Mouse (Mus musculus) B cell, adult 2 months (primary cell): ENCODE measurements around the gene Uspl1.

Experiments used
- DNase-seq, 2 experiments: peaks; one replicate each; pipeline ENCODE4 v3.0.0; 2022

Uspl1 gene

DNA sequence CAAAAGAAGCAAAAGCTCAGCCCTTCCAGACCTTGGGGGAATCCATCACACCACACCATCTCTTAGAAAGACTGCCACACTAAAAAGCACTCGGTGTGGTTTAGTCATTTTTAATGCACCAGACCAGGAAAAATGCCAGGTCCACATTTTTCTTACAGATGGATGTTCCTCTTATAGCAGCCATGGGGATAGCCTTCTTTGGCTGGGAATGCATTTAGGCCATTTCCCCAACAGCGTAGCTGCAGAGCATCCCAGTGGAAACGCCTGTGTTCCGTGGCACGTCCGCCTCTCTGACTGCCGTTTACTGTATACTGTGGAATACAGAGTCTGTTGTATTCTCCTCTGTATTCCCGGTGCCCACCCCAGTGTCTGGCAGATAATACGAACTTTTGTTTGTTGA, 15.3 kb upstream of the Uspl1 start:
- DNase-seq = no peak

- no peak for DNase-seq
Measured at GRCm38 (mm10) chr5:149170841-149171588, 13.1 kb upstream of the Uspl1 start.

DNA sequence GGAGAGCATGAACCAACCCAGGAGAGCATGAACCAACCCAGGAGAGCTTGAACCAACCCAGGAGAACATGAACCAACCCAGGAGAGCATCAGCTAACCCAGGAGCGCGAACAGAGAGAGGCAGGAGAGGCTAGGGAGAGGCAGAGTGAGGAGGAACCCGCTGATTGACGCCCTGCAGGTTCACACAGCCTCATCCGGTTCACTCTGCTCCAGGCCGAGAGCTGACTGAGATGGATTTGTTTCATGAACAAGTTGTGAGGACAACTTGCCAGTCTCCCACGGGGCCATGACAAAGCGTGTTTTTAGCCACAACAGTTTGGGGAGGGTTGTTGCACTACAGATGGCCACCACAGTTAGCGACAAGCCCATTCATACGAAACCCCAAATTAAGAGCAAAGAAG, 11.9 kb upstream of the Uspl1 start:
- no peak for DNase-seq

DNA sequence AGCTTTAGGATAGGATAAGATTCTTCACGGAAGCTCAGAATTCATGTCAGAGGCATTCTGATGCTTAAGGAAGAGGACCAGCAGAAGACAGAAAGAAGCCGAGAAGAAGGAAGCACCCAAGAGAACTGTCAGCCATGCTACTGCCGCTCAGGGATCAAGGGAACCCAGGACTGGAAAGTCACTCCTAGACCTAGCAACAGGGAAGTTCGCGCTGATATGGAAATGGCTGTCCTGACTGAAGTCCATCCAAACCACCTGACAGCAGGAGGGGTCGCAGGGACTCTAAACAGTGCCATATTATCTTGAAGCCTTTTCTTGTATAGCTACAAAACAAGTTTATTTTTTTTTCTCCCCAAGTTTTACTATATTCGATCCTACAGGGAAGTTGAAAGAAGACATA, 9.6 kb upstream of the Uspl1 start:
- DNase-seq = no peak

DNA sequence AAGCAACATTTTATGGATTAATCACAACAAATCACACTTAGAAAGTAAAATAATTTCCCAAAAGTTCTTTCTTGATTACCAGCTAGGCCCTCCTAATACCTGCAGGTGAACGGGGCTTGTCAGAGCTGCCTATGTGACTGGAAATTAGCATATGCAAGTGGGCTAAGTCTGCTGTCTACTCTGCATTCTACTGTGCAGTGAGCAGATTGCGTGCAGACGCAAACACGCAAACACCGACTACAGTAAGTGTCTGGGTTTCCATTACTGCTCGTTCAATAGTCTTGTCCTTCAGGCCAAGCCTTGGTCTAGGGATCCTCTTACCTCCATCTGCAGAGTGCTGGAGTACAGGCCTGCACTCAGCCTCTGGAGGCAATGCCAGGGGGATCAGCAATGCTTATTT, 8.4 kb upstream of the Uspl1 start:
- no peak for DNase-seq

DNA sequence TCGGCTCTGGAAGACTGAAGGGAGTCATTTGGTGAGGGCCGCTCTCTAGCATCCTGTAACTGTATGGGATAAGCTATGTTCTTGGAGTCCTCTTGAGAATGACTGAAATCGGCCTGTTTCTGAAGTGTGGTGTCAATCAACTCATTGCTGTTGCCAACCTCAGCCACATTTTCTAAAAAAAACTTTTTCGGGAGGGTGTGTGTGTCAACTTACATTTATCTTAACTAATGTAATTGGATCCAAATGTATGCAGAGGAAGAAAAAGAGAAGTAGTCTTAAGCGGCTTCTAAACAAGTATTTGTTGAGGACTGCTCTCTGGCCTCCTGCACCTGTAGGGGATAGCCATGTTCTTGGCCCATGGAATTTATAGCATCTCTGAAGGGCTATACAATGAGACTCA, 6.1 kb upstream of the Uspl1 start:
- DNase-seq = no peak

DNA sequence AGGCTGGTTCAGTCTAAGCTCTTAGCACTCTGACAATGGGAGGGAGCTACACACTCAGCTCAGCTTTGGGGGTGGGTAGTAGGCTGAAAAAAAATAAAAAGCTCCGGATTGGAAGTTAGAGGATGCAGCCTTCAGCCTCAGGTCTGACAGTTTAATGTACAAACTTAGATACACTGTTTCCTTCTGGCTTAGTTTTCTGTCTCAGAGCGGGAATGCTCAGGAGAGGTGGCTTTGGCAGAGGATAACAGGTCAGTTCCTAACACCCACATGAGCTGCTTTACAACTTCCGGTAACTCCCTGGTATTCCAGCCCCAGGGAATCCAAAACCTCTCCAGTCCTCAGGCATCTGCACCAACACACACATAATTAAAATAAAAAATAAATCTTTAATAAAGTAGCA, 4.3 kb upstream of the Uspl1 start:
- no peak for DNase-seq

DNA sequence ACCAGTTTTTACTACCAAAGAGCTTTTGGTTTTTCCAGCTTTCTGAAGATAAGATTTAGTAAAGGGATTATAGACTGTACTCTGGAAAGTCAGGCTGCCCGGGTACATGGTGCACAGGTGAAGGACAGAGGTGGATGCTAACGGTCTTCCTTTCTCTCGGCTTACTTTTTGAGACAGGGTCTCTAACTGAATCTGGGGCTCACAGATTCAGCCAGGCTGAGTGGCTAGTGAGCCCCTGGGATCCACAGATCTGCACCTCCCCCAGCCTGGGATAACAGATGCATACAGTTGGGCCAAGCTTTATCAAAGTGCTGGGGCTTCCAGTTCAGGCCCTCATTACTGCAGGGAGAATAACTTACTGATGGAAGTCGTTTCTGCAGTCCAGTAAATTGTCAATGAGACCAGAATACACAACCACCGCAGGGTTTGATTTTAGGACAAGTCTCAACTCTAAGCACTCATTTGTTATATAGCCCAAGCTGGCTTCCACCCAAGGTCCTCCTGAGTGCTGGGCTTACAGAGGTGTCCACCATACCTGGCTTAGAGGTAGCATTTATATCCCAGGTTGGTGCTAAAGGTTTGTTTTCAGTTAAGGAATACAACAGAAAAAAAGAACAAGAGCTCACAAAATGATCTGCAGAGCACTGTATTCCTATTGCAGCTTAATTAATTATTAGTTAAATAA, 1.8 kb upstream of the Uspl1 start:
- DNase-seq = no peak

DNA sequence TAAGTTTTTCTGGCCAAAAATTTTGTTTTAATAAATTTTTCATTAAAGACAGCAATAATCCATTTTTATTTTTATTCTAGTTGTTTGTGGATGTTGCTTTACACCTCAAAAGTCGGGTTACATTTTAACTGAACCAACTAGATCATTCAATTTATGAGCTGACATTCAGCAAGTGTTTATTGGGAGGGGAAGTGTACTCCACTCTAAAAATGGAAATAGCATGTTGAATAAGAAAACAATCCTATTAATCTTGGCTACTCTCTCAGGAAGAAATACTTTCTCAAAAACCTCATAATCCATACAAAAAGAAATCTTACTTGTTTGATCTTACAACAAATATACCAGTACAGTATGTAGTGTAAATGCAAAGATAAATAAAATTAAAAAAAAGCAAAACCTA, 1.0 kb upstream of the Uspl1 start:
- DNase-seq = no peak

- no peak for DNase-seq
Measured at GRCm38 (mm10) chr5:149183721-149184103, 438 bp upstream of the Uspl1 start.

- DNase-seq = no peak
Measured at GRCm38 (mm10) chr5:149184844-149185186, 665 bp downstream of the Uspl1 start.

GRCm38 (mm10) chr5:149185806-149186205, 1.7 kb downstream of the Uspl1 start:
- DNase-seq = no peak

DNA sequence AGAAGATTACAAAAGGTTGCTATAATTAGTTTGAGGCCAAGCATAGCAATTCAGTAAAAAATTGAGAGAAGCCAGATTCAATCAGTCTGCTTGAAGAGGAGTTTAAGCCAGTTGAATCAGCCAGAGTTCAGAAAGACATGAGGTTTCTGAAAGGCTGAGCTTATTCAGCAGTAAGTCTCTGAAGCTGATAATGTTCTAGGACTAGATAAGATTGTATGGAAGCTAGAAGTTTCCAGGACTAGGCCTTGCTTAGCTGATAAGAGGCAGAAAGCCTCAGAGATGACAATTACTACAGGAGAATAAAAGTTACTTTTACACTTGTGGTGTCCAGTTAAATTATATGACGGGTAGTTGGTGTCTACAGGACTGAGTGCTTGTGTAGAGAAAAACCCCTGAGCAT, 6.0 kb downstream of the Uspl1 start:
- DNase-seq = no peak

DNA sequence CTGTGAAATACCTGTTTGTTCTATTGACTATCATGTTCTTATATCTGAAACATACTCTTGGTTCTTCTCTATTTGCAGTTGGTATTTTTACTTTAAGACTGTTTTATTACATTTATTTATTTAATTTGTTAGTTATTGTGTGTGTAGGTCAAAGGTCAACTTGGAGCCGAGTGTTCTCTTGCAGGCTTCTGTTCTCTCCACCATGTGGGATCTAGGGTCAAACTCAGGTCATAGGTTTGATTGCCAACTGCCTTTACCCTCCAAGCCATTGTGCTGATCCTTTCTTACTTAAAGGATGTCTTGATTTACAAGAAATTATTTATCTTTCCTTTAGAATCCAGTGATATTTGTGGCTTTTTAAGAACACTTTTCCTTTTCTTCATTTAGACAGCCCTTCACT, 12.5 kb downstream of the Uspl1 start:
- no peak for DNase-seq

- DNase-seq = no peak
Measured at GRCm38 (mm10) chr5:149198782-149199181, 14.6 kb downstream of the Uspl1 start.

- no peak for DNase-seq
Measured at GRCm38 (mm10) chr5:149202941-149203340, 18.8 kb downstream of the Uspl1 start.

GRCm38 (mm10) chr5:149203796-149204375, 19.7 kb downstream of the Uspl1 start:
- no peak for DNase-seq

GRCm38 (mm10) chr5:149204822-149205221, 20.7 kb downstream of the Uspl1 start:
- DNase-seq = no peak

DNA sequence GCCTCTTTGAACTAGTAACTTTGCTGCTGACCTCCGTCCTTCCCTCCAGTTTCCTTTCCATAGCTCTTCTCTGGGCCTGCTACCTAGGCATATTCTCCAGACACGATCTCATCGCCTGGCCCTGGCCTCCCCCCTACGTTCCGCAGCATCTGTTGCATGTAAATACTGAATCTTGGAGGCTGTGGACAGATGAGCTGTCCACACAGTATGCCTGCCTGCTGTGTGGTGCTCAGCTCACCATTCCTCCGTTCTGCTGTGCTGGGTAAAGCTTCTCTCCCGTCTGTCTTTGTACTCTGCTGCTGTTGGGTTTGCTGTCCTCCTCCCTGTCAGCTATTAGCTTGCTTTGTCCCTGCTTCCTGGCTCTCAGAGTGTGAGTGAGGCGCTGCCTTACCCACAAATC, 21.1 kb downstream of the Uspl1 start:
- no peak for DNase-seq

DNA sequence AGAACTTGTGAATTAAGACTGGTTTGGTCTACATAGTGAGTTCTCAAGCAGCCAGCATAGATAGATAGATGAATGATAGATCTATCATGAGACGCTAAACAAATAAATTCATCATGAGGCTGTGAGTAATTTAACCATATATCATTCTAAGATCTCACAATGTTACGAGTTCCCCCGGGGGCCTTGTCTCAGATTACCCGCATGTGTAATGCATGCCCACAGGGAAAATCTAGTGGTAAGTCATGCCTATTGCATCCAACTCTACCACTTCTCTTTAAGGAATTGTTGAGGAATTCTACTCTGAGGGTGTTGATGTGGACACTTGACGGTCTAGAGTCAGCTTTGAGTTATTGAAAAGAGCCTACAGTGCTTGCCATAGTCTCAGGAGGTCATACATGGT, 22.1 kb downstream of the Uspl1 start:
- DNase-seq = no peak

- no peak for DNase-seq
Measured at GRCm38 (mm10) chr5:149207661-149208060, 23.5 kb downstream of the Uspl1 start.

GRCm38 (mm10) chr5:149208776-149209175, 24.6 kb downstream of the Uspl1 start:
- DNase-seq = no peak

DNA sequence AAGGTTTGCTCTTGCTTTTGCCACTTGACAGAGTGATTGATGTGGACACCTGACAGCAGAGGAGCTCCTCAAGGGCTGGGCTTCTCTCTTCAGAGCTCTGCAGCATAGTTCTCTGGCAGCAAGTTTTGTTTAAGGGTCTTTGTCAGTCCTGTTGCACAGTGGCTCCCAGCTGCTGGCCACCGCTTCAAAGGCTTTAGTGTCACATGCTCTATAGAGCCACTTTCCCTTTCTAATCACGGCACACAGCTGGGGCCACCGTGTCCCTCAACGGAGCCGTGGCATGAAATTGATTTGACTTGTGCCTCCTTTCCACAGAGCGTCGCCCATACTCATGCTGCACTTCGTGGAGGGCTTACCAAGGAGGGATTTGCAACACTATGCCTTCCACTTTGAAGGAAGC, 25.2 kb downstream of the Uspl1 start:
- DNase-seq = no peak

DNA sequence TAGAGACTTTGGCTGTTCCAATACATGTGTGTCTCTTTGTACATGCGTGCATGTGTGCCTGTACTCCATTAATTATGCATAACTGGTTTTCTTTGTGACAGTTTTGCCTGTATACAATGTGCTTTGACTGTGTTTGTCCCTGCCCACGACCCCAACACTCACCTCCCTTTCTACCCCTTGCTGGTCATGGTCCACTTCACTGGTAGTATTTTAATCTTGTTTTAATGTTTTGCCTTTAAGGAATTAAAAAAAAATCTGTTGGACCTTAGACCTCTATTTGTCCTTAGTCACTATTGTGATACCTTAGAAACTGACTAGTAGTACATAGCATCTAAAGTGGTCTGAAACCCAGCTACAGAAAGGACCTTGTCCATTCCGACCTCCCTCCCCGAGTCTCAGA, 26.9 kb downstream of the Uspl1 start:
- DNase-seq = no peak

DNA sequence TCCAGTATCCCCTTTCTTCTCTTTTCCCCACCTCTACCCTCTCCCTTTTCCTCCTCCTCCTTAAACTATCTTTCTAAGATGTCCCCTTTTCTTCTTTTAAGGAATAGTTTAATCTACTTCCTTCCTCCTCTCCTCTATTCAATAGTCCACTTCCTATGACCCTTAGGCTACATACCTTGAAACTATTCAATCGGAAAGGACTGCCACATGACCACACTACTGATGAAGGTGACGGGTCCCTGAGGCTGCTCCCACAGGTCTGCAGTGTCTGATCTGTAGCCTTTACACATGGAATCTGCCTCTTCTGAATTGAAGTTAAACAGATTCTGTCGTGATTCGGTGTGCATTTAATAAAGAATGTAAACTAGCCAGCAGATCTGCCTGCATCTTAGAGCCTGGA, 28.7 kb downstream of the Uspl1 start:
- DNase-seq = no peak
